7 mouse cellular contexts compared by ENCODE assay signal in genomic region chr2:167348376-167349282, GRCm38 (mm10). TPM values are rescaled to one million over a fixed set of nuclear protein-coding genes. Genes with fewer than 3 reads are reported as not detected.
DNase-seq lines count a peak whose midpoint lies in the region; TF ChIP-seq lines count a peak whose summit lies in the region.

B4galt5 (minus strand) TSS chr2:167349183.

- H3K4me3 ChIP-seq in MEL (ENCODE audit: control insufficient read depth in 1 of 2, insufficient read depth in 1 of 2, low read depth in 2 of 2, low read length in 2 of 2) = peak within 1 kb of the TSS; percentile 74 to 82
- H3K4me3 ChIP-seq in heart, embryonic 10.5 days = peak within 1 kb of the TSS; percentile 89
- H3K4me3 ChIP-seq in small intestine, adult 2 months (ENCODE audit: low read depth, low read length) = peak within 1 kb of the TSS; percentile 98

- TF ChIP-seq POLR2A in MEL (IDR thresholded peaks at IDR 0.05; ENCODE audit: control insufficient read depth in 1 of 2, insufficient read depth in 1 of 2, low read depth in 1 of 2, low read length in 2 of 2, poor library complexity in 1 of 2) = peak in 1 of 2 experiments; percentile 24; a peak in 1 of 4 replicates
- peak; percentile 70; the same call in 1 of the 2 replicates for TF ChIP-seq POLR2A in small intestine, adult 2 months (IDR thresholded peaks at IDR 0.05; ENCODE audit: low read depth, low read length)

- H3K36me3 ChIP-seq in MEL (ENCODE audit: control insufficient read depth in 1 of 2, insufficient read depth in 2 of 2, low read length in 2 of 2) = peaks cover 0 to 32% of the 10 kb centered on the region in 2 experiments; a peak in 2 of 4 replicates
- H3K36me3 ChIP-seq in heart, embryonic 10.5 days = 0 out of 2 replicates have a peak, but pooled peaks cover 4% of the 10 kb centered on the region
- H3K36me3 ChIP-seq in small intestine, adult 2 months (ENCODE audit: control insufficient read depth, insufficient read depth, low read length) = peaks cover 1% of the 10 kb centered on the region; the same call in 1 of the 2 replicates

- peak; percentile 67 for DNase-seq in CD4-positive, CD25-positive, alpha-beta regulatory T cell, adult 2 months (ENCODE audit: low read depth, low spot score)
- DNase-seq in MEL (ENCODE audit: low read depth, low spot score) = peak; percentile 29
- peak; percentile 34 to 50 for DNase-seq in cerebellum, postnatal 36 days
- peak; percentile 79 for DNase-seq in heart, embryonic 10.5 days (ENCODE audit: low spot score)
- peak; percentile 62 for DNase-seq in kidney, postnatal 10 days
- peak; percentile 45 for DNase-seq in lung, postnatal 10 days

- H3K27me3 ChIP-seq in MEL (ENCODE audit: control insufficient read depth in 1 of 2, insufficient read depth in 2 of 2, low read length in 2 of 2) = no peaks in the 10 kb centered on the region
- H3K27me3 ChIP-seq in heart, embryonic 10.5 days (ENCODE audit: insufficient read depth, poor library complexity, severe bottlenecking) = peaks cover 17% of the 10 kb centered on the region; the same call in 1 of the 2 replicates
- H3K27me3 ChIP-seq in small intestine, adult 2 months (ENCODE audit: control insufficient read depth, insufficient read depth, low read length) = no peaks in the 10 kb centered on the region

- no peak within 1 kb of the TSS for H3K27ac ChIP-seq in MEL (ENCODE audit: control insufficient read depth, low read depth, low read length)
- H3K27ac ChIP-seq in heart, embryonic 10.5 days = peak within 1 kb of the TSS; percentile 97
- peak within 1 kb of the TSS; percentile 87 for H3K27ac ChIP-seq in small intestine, adult 2 months (ENCODE audit: insufficient read depth, low read depth, low read length)

- H3K9ac ChIP-seq in MEL (ENCODE audit: control insufficient read depth, low read depth, low read length, poor library complexity, severe bottlenecking) = peak within 1 kb of the TSS; percentile 86

- no peak for TF ChIP-seq EP300 in MEL (IDR thresholded peaks at IDR 0.05; ENCODE audit: low read depth in 1 of 2, low read length in 2 of 2)

- TF ChIP-seq RAD21 in MEL (IDR thresholded peaks at IDR 0.05; ENCODE audit: low read depth, low read length) = no peak

- WGBS in heart, embryonic 10.5 days = 4% methylated on average over 95 of the region's 111 CpGs
- 3% methylated on average over 106 of the region's 111 CpGs for WGBS in small intestine, adult 2 months

- no peaks in the 10 kb centered on the region for H3K9me3 ChIP-seq in MEL (replicated peaks; ENCODE audit: insufficient read depth, low read length)
- H3K9me3 ChIP-seq in heart, embryonic 10.5 days = no peaks in the 10 kb centered on the region

- TF ChIP-seq CTCF in MEL (IDR thresholded peaks at IDR 0.05 in 2 of 3, conservative IDR thresholded peaks at IDR 0.05 in 1 of 3; ENCODE audit: control insufficient read depth in 1 of 3, insufficient read depth in 1 of 3, low read depth in 2 of 3, low read length in 3 of 3, poor library complexity in 1 of 3, severe bottlenecking in 1 of 3) = no peak
- TF ChIP-seq CTCF in small intestine, adult 2 months (IDR thresholded peaks at IDR 0.05; ENCODE audit: extremely low read depth, insufficient read length, insufficient replicate concordance, low read depth, low read length) = no peak

- peaks cover 6% of the 10 kb centered on the region for H3K79me2 ChIP-seq in MEL (ENCODE audit: control insufficient read depth, insufficient read depth, low read length, poor library complexity)

- peaks cover 14 to 48% of the 10 kb centered on the region in 2 experiments for H3K4me1 ChIP-seq in MEL (ENCODE audit: control insufficient read depth in 1 of 2, insufficient read depth in 2 of 2, low read length in 2 of 2)
- H3K4me1 ChIP-seq in heart, embryonic 10.5 days = peaks cover 77% of the 10 kb centered on the region
- peaks cover 29% of the 10 kb centered on the region for H3K4me1 ChIP-seq in small intestine, adult 2 months (ENCODE audit: control insufficient read depth, insufficient read depth, insufficient read length, low read length)

TF ChIP-seq in MEL, 35 proteins besides CTCF, POLR2A, EP300 and RAD21:
- no peak for TF ChIP-seq KAT2A (conservative IDR thresholded peaks at IDR 0.05; ENCODE audit: low read depth, low read length)
- TF ChIP-seq NELFE (IDR thresholded peaks at IDR 0.05; ENCODE audit: low read depth, low read length) = peak; percentile 29; the same call in 1 of the 2 replicates

RNA-seq across cellular contexts. Expression of gene B4galt5, which starts in this region (rescaled TPM):
- total RNA-seq in MEL (2012; rRNA removed) = 4.6 TPM in 2 replicates
- 10 to 100 TPM in 1 of 2 experiments, 1 to 10 TPM in 1; 6.5 to 34.4 TPM for polyA plus RNA-seq in MEL (2012; ENCODE audit: insufficient read depth in 1 of 2, insufficient read length in 2 of 2, low read depth in 1 of 2, low replicate concordance in 2 of 2, missing spikeins in 1 of 2)
- 11.4 and 13.6 TPM in 2 replicates for polyA plus RNA-seq in heart, embryonic 10.5 days (2016; fragmentation: Nextera tagmentation; extraction: Ambion mirVana)
- polyA plus RNA-seq in small intestine, adult 2 months (2012; rRNA removed) = 24.8 and 84.7 TPM in 2 replicates

Comparison
In these comparisons a context has a peak if more than half of its experiments do, and no peak if none do; other contexts are left out.
1. DNase-seq: peak in every context shown above with its lines; median percentile 79 in heart, embryonic 10.5 days; 67 in CD4-positive, CD25-positive, alpha-beta regulatory T cell, adult 2 months; 62 in kidney, postnatal 10 days; 45 in lung, postnatal 10 days; 42 in cerebellum, postnatal 36 days; 29 in MEL.